8 mouse cellular contexts compared by ENCODE assay signal in the genomic region with DNA sequence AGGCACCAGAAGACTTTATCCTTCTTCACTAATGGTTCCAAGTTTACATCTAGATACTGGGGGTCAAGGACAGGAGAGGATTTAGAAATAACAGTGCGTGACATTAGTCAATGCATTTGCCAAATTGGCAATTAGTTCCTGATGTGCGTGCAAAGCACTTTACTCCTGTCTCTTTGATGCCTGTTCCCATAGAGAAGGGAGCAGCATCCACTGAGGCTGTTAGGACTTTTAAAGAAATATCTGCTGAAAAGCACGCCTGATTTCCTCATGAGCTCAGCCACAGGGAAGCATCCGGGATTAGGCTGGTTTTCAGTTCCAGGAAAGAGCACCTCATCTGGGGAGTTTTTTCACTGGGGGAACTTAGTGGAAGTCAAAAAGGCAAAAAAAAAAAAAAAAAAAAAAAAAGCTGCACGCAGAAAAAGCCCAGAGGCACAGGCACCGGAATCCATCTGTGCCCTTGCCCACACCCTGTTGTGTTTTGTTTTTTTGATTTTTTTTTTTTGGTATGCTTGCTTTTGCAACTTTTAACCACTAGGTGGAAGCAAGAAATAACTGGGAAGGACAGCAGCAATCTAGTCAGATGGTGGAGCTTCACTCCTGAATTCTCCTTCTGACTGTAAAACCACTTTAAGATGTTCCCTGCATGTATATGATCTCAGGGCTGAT. TPM values are rescaled to one million over a fixed set of nuclear protein-coding genes. Genes with fewer than 3 reads are reported as not detected.
DNase-seq lines count a peak whose midpoint lies in the region; ATAC-seq and TF ChIP-seq lines count a peak whose summit lies in the region.

No protein-coding gene starts in this region.

- no peak overlapping the region for H3K4me3 ChIP-seq in lung, adult 2 months (replicated peaks; ENCODE audit: extremely low read depth, low read depth, low read length)
- peak overlapping the region; percentile 8; the same call in 1 of the 2 replicates for H3K4me3 ChIP-seq in forebrain, embryonic 15.5 days
- H3K4me3 ChIP-seq in midbrain, embryonic 15.5 days = no peak overlapping the region

- peak; percentile 21; the same call in 1 of the 2 replicates for TF ChIP-seq CTCF in lung, adult 2 months (IDR thresholded peaks at IDR 0.05; ENCODE audit: insufficient read depth, low read length)

- no peak for TF ChIP-seq POLR2A in lung, adult 2 months (IDR thresholded peaks at IDR 0.05; ENCODE audit: borderline replicate concordance, extremely low read depth, low read depth, low read length)

- H3K36me3 ChIP-seq in forebrain, embryonic 15.5 days = no peaks in the 10 kb centered on the region
- H3K36me3 ChIP-seq in midbrain, embryonic 15.5 days (replicated peaks) = no peaks in the 10 kb centered on the region

- H3K9ac ChIP-seq in forebrain, embryonic 15.5 days (replicated peaks) = no peak overlapping the region
- no peak overlapping the region for H3K9ac ChIP-seq in midbrain, embryonic 15.5 days

- no peaks in the 10 kb centered on the region for H3K9me3 ChIP-seq in forebrain, embryonic 15.5 days
- no peaks in the 10 kb centered on the region for H3K9me3 ChIP-seq in midbrain, embryonic 15.5 days

- H3K27ac ChIP-seq in forebrain, embryonic 15.5 days (replicated peaks) = peak overlapping the region; percentile 38; the same call in 1 of the 2 replicates
- peak overlapping the region; percentile 48 for H3K27ac ChIP-seq in midbrain, embryonic 15.5 days

- peak; percentile 51 for ATAC-seq in forebrain, embryonic 15.5 days (replicated peaks)
- ATAC-seq in midbrain, embryonic 15.5 days (replicated peaks) = peak; percentile 25
- ATAC-seq in erythroid progenitor cell, adult 5-6 weeks (replicated peaks; ENCODE audit: low FRiP score, poor library complexity, severe bottlenecking) = no peak

- DNase-seq in lung, adult 2 months = peak; percentile 8
- DNase-seq in lung, postnatal 14 days = no peak
- DNase-seq in c-Kit-positive CD71-negative TER-119-negative erythroid progenitor cells, embryonic 14.5 days (ENCODE audit: low read depth) = peak; percentile 62
- DNase-seq in large intestine, adult 2 months (ENCODE audit: low read depth, low spot score) = peak; percentile 56
- no peak for DNase-seq in gastrocnemius, adult 8-10 months (ENCODE audit: low spot score in 2 of 2)

- H3K4me1 ChIP-seq in lung, adult 2 months (ENCODE audit: control insufficient read depth, insufficient read depth, low read length) = no peaks in the 10 kb centered on the region; the same call in 1 of the 2 replicates
- peaks cover 32% of the 10 kb centered on the region for H3K4me1 ChIP-seq in forebrain, embryonic 15.5 days
- H3K4me1 ChIP-seq in midbrain, embryonic 15.5 days = peaks cover 40% of the 10 kb centered on the region

- no peaks in the 10 kb centered on the region for H3K27me3 ChIP-seq in forebrain, embryonic 15.5 days
- H3K27me3 ChIP-seq in midbrain, embryonic 15.5 days (replicated peaks) = 0 out of 2 replicates have a peak, but pooled peaks cover 7% of the 10 kb centered on the region

- 19% methylated on average over 6 of the region's 6 CpGs for WGBS in lung, adult 2 months
- WGBS in forebrain, embryonic 15.5 days = under 1% methylated on average over 6 of the region's 6 CpGs
- 25% methylated on average over 6 of the region's 6 CpGs for WGBS in large intestine, adult 2 months
- WGBS in midbrain, embryonic 15.5 days = 4% methylated on average over 6 of the region's 6 CpGs

- H3K4me2 ChIP-seq in forebrain, embryonic 15.5 days (replicated peaks) = peak overlapping the region; percentile 37
- peak overlapping the region; percentile 28; the same call in 1 of the 2 replicates for H3K4me2 ChIP-seq in midbrain, embryonic 15.5 days

RNA-seq across cellular contexts. Expression of a gene that starts 59.8 kb away (rescaled TPM):
- polyA plus RNA-seq in lung, adult 2 months (2012; rRNA removed) = 0.07 TPM in 1 of 2 replicates, not detected in the other
- polyA plus RNA-seq in forebrain, embryonic 15.5 days (2015; fragmentation: Nextera tagmentation; extraction: Ambion mirVana) = 0.20 and 0.47 TPM in 2 replicates
- not detected in 2 replicates for polyA plus RNA-seq in large intestine, adult 2 months (2012; rRNA removed)
- polyA plus RNA-seq in midbrain, embryonic 15.5 days (2015; fragmentation: Nextera tagmentation; extraction: Ambion mirVana) = 1.4 and 1.8 TPM in 2 replicates
- not detected in 2 replicates for total RNA-seq in erythroid progenitor cell, adult 5-6 weeks (2015; ENCODE audit: low replicate concordance)
- total RNA-seq in erythroid progenitor cell, adult 5-6 weeks (2017; ENCODE audit: low replicate concordance) = not detected in 2 replicates
- under 1 TPM in 1 of 4 experiments, not detected in 3; 0.22 TPM for total RNA-seq in gastrocnemius, adult 8-10 months (2022)

Comparison
In these comparisons a context has a peak if more than half of its experiments do, and no peak if none do; other contexts are left out.
1. DNase-seq: peak in lung, adult 2 months (single experiment), c-Kit-positive CD71-negative TER-119-negative erythroid progenitor cells, embryonic 14.5 days (single experiment) and large intestine, adult 2 months (single experiment); none in lung, postnatal 14 days (single experiment) and gastrocnemius, adult 8-10 months (0 of 2).